Mouse (Mus musculus): ENCODE data around the gene Gm11639. TPM values are rescaled to one million over a fixed set of nuclear protein-coding genes. Genes with fewer than 3 reads are reported as not detected.
"Not testable (repeated sequence)": the region's sequence is repeated elsewhere in the genome, so short reads cannot be mapped to it uniquely, and the experiment has no call there.

The Gm11639 gene
- polyA plus RNA-seq, 1 experiment from 2014 or later: not detected

DNA sequence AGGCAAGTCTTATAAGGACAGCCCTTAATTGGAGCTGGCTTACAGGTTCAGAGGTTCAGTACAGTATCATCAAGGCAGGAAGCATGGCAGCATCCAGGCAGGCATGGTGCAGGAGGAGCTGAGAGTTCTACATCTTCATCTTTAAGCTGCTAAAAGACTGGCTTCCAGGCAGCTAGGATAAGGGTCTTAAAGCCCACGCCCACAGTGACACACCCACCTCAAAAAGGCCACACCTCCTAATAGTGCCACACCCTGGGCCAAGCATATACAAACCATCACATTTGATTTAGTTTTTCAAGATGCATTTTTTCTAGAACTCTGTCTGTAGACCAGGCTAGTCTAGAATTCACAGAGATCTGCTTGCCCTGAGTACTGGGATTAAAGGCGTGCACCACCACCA lies 451.7 kb downstream of the Gm11639 start:
- not testable (repeated sequence) for H3K27ac ChIP-seq (ENCODE audit: low read length); H3K4me1 ChIP-seq (ENCODE audit: control insufficient read depth, insufficient read depth, low read length); H3K9me3 ChIP-seq (replicated peaks; ENCODE audit: control insufficient read depth, low read length, poor library complexity, severe bottlenecking); H3K27me3 ChIP-seq (ENCODE audit: control insufficient read depth, insufficient read depth, low read depth, low read length); H3K4me2 ChIP-seq (ENCODE audit: low read length); H3K4me3 ChIP-seq (ENCODE audit: low read depth, low read length); ATAC-seq; H3K9ac ChIP-seq (ENCODE audit: low read depth, low read length)
- WGBS: 94% methylated on average over 2 of the region's 2 CpGs
- peaks cover 57% of the 10 kb centered on the region for H3K36me3 ChIP-seq (ENCODE audit: control insufficient read depth, insufficient read depth, low read length)

DNA sequence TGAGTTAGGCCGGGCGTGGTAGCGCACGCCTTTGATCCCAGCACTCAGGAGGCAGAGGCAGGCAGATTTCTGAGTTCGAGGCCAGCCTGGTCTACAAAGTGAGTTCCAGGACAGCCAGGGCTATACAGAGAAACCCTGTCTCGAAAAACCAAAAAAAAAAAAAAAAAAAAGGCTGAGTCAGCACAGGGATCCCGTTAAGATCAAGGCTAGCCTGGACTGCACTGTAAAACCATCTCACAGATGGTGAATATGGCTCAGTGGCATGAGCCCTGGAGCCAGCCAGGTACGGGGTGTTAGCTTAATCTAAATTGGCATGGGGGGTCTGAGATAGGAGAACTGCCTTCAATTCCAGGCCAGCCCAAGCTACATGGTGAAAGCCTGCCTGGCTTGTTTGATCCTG lies 455.0 kb downstream of the Gm11639 start:
- not testable (repeated sequence) for H3K9me3 ChIP-seq (replicated peaks; ENCODE audit: control insufficient read depth, low read length, poor library complexity, severe bottlenecking); H3K27me3 ChIP-seq (ENCODE audit: control insufficient read depth, insufficient read depth, low read depth, low read length); H3K9ac ChIP-seq (ENCODE audit: low read depth, low read length); H3K4me2 ChIP-seq (ENCODE audit: low read length); ATAC-seq; H3K4me3 ChIP-seq (ENCODE audit: low read depth, low read length); H3K4me1 ChIP-seq (ENCODE audit: control insufficient read depth, insufficient read depth, low read length); H3K27ac ChIP-seq (ENCODE audit: low read length)
- H3K36me3 ChIP-seq (ENCODE audit: control insufficient read depth, insufficient read depth, low read length): peaks cover 40% of the 10 kb centered on the region
- 99% methylated on average over 7 of the region's 8 CpGs for WGBS

DNA sequence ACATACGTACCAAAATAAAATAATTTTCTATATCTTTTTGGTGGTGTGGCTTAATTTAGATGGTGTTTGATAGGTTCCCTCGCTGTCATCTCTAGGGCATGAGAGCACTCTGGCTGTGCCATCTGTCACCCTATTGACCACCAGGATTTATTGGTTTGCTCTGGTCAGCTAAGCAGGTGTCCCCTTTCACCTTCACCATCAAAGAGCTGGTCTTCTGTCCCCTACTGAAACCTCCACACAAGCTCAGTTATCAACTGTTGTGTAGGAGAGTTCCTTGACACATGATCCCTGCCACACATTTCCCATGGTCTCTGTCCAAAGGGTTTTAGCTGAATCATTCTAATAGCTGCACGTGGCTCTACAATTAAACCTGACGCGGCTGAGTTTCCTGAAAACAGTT lies 455.6 kb downstream of the Gm11639 start:
- ATAC-seq: no peak
- Histone ChIP-seq H3K27ac (ENCODE audit: low read length) (no peak overlapping the region), H3K27me3 (ENCODE audit: control insufficient read depth, insufficient read depth, low read depth, low read length) (no peaks in the 10 kb centered on the region), H3K4me1 (ENCODE audit: control insufficient read depth, insufficient read depth, low read length) (no peaks in the 10 kb centered on the region), H3K9ac (ENCODE audit: low read depth, low read length) (no peak overlapping the region), H3K9me3 (replicated peaks; ENCODE audit: control insufficient read depth, low read length, poor library complexity, severe bottlenecking) (no peaks in the 10 kb centered on the region), H3K4me2 (ENCODE audit: low read length) (no peak overlapping the region), H3K36me3 (ENCODE audit: control insufficient read depth, insufficient read depth, low read length) (peaks cover 35% of the 10 kb centered on the region), H3K4me3 (ENCODE audit: low read depth, low read length) (no peak overlapping the region)
- WGBS: 96% methylated on average over 5 of the region's 5 CpGs

DNA sequence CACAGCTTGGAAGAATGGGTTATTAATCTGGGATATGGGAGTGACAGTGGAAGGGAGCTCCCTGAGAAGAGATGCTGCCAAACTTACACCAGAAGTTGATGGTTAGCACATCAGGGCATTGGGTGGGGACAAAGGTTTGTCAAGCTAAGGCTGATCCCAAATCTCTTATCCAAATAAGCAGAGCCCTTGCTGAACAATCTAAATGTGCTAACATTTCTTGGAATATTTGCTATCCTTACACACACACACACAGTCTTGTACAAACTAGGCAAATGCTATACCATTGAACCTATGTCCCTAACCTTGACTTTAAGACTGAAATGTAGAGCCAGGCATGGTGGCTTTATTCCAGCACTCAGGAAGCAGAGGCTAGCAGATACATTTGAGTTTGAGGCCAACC lies 458.1 kb downstream of the Gm11639 start:
- Histone ChIP-seq H3K27me3 (ENCODE audit: control insufficient read depth, insufficient read depth, low read depth, low read length) (no peaks in the 10 kb centered on the region), H3K36me3 (ENCODE audit: control insufficient read depth, insufficient read depth, low read length) (peaks cover 16% of the 10 kb centered on the region), H3K4me1 (ENCODE audit: control insufficient read depth, insufficient read depth, low read length) (no peaks in the 10 kb centered on the region), H3K4me3 (ENCODE audit: low read depth, low read length) (no peak overlapping the region), H3K9me3 (replicated peaks; ENCODE audit: control insufficient read depth, low read length, poor library complexity, severe bottlenecking) (no peaks in the 10 kb centered on the region), H3K27ac (ENCODE audit: low read length) (no peak overlapping the region), H3K4me2 (ENCODE audit: low read length) (no peak overlapping the region), H3K9ac (ENCODE audit: low read depth, low read length) (no peak overlapping the region)
- no peak for ATAC-seq

DNA sequence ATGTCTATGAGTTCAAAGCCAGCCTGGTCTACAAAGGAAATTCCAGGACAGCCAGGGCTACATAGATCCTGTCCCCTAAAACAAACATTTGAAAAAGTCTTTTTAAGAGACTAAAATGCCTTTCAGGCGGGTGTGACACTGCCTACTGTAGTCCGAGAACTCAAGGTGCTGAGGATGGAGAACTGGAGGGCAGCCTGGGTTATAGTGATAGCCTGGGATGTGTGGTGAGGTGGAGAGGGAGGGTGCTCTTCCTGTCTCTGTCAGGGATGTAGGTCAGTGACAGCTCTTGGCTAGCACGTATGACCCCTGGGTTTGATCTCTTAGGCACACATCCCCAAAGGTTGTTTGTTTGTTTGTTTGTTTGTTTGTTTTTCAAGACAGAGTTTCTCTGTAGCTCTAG lies 458.6 kb downstream of the Gm11639 start:
- H3K9me3 ChIP-seq (replicated peaks; ENCODE audit: control insufficient read depth, low read length, poor library complexity, severe bottlenecking): no peaks in the 10 kb centered on the region
- no peak overlapping the region for H3K4me2 ChIP-seq (ENCODE audit: low read length)
- 92% methylated on average over 3 of the region's 3 CpGs for WGBS
- H3K4me3 ChIP-seq (ENCODE audit: low read depth, low read length): no peak overlapping the region
- H3K27me3 ChIP-seq (ENCODE audit: control insufficient read depth, insufficient read depth, low read depth, low read length): no peaks in the 10 kb centered on the region
- H3K4me1 ChIP-seq (ENCODE audit: control insufficient read depth, insufficient read depth, low read length): no peaks in the 10 kb centered on the region
- no peak for ATAC-seq
- H3K36me3 ChIP-seq (ENCODE audit: control insufficient read depth, insufficient read depth, low read length): peaks cover 16% of the 10 kb centered on the region
- no peak overlapping the region for H3K27ac ChIP-seq (ENCODE audit: low read length)
- no peak overlapping the region for H3K9ac ChIP-seq (ENCODE audit: low read depth, low read length)

DNA sequence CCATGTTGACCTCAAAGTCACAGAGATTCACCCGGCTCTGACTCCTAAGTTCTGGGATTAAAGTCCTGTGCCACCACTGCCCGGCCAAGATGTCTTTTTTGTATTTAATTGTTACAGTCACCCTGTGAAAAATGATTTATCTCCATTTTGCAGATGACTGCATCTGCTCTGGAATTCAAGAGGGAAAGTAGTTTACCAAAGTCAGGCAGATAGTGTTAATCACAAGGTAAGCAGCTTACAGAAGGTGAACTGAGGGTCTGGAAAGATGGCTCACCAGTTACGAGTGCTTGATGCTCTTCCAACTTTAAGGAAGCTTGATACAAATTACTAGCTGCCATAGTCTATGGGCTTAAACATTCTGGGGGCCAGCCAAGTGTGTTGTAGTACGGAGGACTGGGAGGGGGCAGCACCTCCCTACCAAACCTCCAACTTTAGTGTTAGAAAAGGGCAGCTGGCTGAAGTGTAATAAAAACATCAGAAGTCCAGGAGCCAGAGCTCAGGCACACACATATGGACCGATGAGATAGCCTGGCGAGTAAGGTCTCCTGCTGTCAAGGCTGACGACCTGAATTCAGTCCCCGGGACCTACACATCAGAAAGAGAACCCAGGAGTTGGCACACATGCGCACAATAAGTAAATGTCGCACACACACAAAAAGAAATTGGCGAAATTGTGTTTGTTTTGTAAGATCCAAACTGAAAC lies 459.2 kb downstream of the Gm11639 start:
- H3K4me3 ChIP-seq (ENCODE audit: low read depth, low read length): no peak overlapping the region
- 85% methylated on average over 11 of the region's 11 CpGs for WGBS
- ATAC-seq: no peak

DNA sequence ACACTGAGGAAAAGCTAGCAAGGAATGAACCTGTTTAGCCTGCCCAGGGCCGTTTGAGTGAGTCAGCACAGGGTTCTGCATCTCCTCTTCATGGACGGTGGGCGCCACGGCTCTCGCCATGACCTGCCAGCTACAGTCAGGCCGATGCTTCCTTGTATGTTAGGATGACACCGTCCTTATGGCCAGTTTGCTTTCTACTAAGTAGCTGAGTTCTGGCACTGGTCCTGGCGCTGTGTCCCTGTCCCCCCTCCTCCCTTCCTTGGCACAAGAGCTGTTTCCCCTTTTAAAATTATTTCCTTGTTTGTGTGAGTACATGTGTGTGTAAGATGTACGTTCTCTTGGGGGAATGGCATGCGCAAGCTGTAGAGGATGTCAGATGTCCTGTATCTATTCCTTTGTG lies 459.7 kb downstream of the Gm11639 start:
- H3K27me3 ChIP-seq (ENCODE audit: control insufficient read depth, insufficient read depth, low read depth, low read length): no peaks in the 10 kb centered on the region
- H3K9ac ChIP-seq (ENCODE audit: low read depth, low read length): no peak overlapping the region
- no peaks in the 10 kb centered on the region for H3K4me1 ChIP-seq (ENCODE audit: control insufficient read depth, insufficient read depth, low read length)
- no peaks in the 10 kb centered on the region for H3K9me3 ChIP-seq (replicated peaks; ENCODE audit: control insufficient read depth, low read length, poor library complexity, severe bottlenecking)
- no peak for ATAC-seq
- H3K27ac ChIP-seq (ENCODE audit: low read length): no peak overlapping the region
- WGBS: 89% methylated on average over 10 of the region's 10 CpGs
- no peak overlapping the region for H3K4me3 ChIP-seq (ENCODE audit: low read depth, low read length)
- H3K36me3 ChIP-seq (ENCODE audit: control insufficient read depth, insufficient read depth, low read length): peaks cover 7% of the 10 kb centered on the region
- H3K4me2 ChIP-seq (ENCODE audit: low read length): no peak overlapping the region

More for the DNA sequence above, 459.2 kb downstream of the Gm11639 start:
- Histone ChIP-seq H3K9me3 (replicated peaks; ENCODE audit: control insufficient read depth, low read length, poor library complexity, severe bottlenecking) (no peaks in the 10 kb centered on the region), H3K27ac (ENCODE audit: low read length) (no peak overlapping the region), H3K27me3 (ENCODE audit: control insufficient read depth, insufficient read depth, low read depth, low read length) (no peaks in the 10 kb centered on the region), H3K9ac (ENCODE audit: low read depth, low read length) (no peak overlapping the region), H3K4me1 (ENCODE audit: control insufficient read depth, insufficient read depth, low read length) (no peaks in the 10 kb centered on the region), H3K36me3 (ENCODE audit: control insufficient read depth, insufficient read depth, low read length) (peaks cover 12% of the 10 kb centered on the region), H3K4me2 (ENCODE audit: low read length) (no peak overlapping the region)

DNA sequence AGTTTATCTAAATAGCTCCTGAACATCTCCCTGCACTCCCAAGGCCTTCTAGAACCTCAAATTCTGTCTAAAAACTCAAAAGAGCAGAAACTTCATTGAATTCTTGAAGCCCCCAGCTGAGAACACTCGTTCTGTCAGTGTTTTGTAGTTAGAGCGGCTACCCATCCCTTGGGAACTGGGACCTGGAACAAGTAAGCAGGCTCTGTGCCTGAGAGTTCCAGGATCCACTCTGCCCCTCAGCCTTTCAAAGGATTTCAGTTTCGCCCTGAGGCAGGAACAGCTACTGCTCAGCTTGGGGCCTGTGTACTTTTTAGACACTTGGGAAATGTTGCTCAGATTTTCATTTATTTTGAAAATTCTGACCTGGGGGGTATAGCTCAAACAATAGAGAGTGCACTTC lies 461.1 kb downstream of the Gm11639 start, which contains the start of gene Gm10842:
Gm10842 (plus strand) TSS at position 301 of the 400 bp plus-strand sequence.
- Histone ChIP-seq H3K4me2 (ENCODE audit: low read length) (no peak within 1 kb of the TSS), H3K27ac (ENCODE audit: low read length) (no peak within 1 kb of the TSS), H3K4me3 (ENCODE audit: low read depth, low read length) (no peak within 1 kb of the TSS), H3K9me3 (replicated peaks; ENCODE audit: control insufficient read depth, low read length, poor library complexity, severe bottlenecking) (no peaks in the 10 kb centered on the region), H3K27me3 (ENCODE audit: control insufficient read depth, insufficient read depth, low read depth, low read length) (no peaks in the 10 kb centered on the region), H3K9ac (ENCODE audit: low read depth, low read length) (no peak within 1 kb of the TSS), H3K4me1 (ENCODE audit: control insufficient read depth, insufficient read depth, low read length) (peaks cover 3% of the 10 kb centered on the region), H3K36me3 (ENCODE audit: control insufficient read depth, insufficient read depth, low read length) (no peaks in the 10 kb centered on the region)
- 78% methylated on average over 3 of the region's 3 CpGs for WGBS
- ATAC-seq: no peak

DNA sequence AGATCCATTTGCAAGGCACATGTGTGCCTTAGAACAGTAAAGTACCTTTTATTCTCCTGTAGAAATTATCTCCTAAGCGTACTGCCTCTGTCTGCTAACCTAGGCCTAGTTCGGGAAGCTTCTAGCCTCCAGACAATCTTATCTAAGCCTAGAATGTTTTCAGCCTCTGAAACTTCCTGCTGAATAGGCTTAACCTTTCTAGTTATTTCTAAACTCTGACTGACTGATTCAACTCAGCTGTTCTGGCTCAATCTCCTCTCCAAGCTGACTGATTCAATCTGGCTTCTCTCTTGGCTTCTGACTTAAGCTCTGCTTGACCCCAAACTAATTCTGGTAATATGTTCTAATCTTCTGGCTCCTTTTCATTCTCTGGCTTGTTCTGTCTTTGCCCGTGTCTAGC lies 463.8 kb downstream of the Gm11639 start:
- H3K27ac ChIP-seq (ENCODE audit: low read length): no peak overlapping the region
- H3K4me3 ChIP-seq (ENCODE audit: low read depth, low read length): no peak overlapping the region
- H3K4me1 ChIP-seq (ENCODE audit: control insufficient read depth, insufficient read depth, low read length): peaks cover 9% of the 10 kb centered on the region
- H3K27me3 ChIP-seq (ENCODE audit: control insufficient read depth, insufficient read depth, low read depth, low read length): no peaks in the 10 kb centered on the region
- no peaks in the 10 kb centered on the region for H3K36me3 ChIP-seq (ENCODE audit: control insufficient read depth, insufficient read depth, low read length)
- no peak for ATAC-seq
- no peak overlapping the region for H3K9ac ChIP-seq (ENCODE audit: low read depth, low read length)
- no peak overlapping the region for H3K4me2 ChIP-seq (ENCODE audit: low read length)
- WGBS: 73% methylated on average over 3 of the region's 3 CpGs
- no peaks in the 10 kb centered on the region for H3K9me3 ChIP-seq (replicated peaks; ENCODE audit: control insufficient read depth, low read length, poor library complexity, severe bottlenecking)
